Comparison of ENCODE assay signal across 13 mouse cellular contexts in the genomic region with DNA sequence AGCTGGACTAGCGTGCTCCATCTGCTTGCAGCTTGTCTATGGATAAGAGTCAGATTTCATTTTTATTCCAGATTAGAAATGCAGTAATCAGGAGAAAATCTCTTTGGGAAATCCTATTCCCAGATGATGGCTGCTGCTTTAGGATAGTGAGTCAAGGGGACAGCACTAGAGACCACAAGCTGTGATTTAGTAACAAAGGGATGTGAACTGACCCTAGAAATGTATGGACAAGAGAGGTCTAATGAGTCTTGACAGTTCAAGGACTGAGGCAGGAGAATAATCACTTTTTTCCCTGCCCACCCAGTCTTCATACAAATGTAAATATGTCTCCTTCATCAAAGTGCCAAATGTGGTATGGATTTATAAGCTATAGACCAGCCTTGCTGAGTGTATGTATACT.
"Had no signal": no experiment of that assay in that cellular context is flagged by ENCODE, and none has a peak within 500 bp of the region (broad histone marks: within the 10 kb centered on the region; RNA-seq: fewer than 3 reads in every experiment).

No protein-coding gene starts in this region.

- H3K4me1 ChIP-seq: limb, embryonic 10.5 days; liver, embryonic 15.5 days had no signal

- H3K27ac ChIP-seq: left cerebral cortex, adult 2 months; limb, embryonic 10.5 days; liver, embryonic 15.5 days; stomach, embryonic 15.5 days had no signal

- H3K36me3 ChIP-seq: limb, embryonic 10.5 days; stomach, embryonic 15.5 days had no signal

- H3K27me3 ChIP-seq: liver, embryonic 15.5 days; stomach, embryonic 15.5 days had no signal

- DNase-seq: kidney, adult 18-20 months; kidney, postnatal 25 days; lung, adult 2 months; lung, postnatal 36 days; spleen, adult 18-20 months; thymus, adult 2 months; thymus, postnatal 25 days had no signal

- H3K9me3 ChIP-seq: limb, embryonic 10.5 days; liver, embryonic 15.5 days; stomach, embryonic 15.5 days had no signal

- H3K4me3 ChIP-seq: left cerebral cortex, adult 2 months; limb, embryonic 10.5 days; liver, embryonic 15.5 days; stomach, embryonic 15.5 days had no signal

- ATAC-seq: lung, postnatal 0 days had no signal

- H3K4me2 ChIP-seq: liver, embryonic 11.5 days; liver, embryonic 15.5 days; stomach, embryonic 15.5 days had no signal

- H3K9ac ChIP-seq: liver, embryonic 15.5 days; stomach, embryonic 15.5 days had no signal
